Mouse (Mus musculus) stomach, postnatal 0 days (tissue): Measurements from ENCODE around the gene Smc1b.

Source experiments
- CTCF ChIP-seq: IDR thresholded peaks from 2 replicates; pipeline ENCODE4 v1.5.1; 2016; ENCODE audit warnings: antibody characterized with exemption, low read depth, mild to moderate bottlenecking, moderate library complexity
- EP300 ChIP-seq: optimal IDR thresholded peaks from 2 replicates; pipeline ENCODE3; 2016; ENCODE audit warnings: antibody characterized with exemption

DNA sequence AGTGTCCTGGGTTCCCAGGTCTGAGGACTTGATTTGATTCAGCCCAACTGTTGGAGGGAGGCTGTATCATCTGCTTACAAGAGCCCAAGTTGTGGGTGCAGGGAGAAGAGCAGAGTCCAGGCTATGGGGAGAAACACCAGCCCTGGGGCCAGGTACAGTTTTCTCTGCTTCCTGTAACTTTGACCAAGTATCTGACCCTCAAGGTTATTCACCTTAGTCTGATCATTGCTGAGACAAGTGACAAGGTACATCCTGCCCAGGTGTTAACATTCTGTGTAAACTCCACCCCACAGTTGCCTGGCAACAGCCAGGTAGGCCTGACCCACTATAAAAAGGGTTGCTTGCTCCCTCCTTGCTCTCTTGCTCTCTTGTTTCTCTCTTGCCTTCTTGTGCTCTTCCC lies 29.7 kb upstream of the Smc1b start:
- TF ChIP-seq CTCF (no peak), EP300 (no peak)
